Mouse (Mus musculus) midbrain, postnatal 0 days (tissue): ENCODE results near the gene Hebp1. TPM values are rescaled to one million over a fixed set of nuclear protein-coding genes. Genes with fewer than 3 reads are reported as not detected.

Experiments
- ATAC-seq: fragments of 200-750 bp; cut with Nextera tagmentation; 2 replicates; pipeline ENCODE4 v1.8.0; 2017; ENCODE audit warnings: moderate number of reproducible peaks, mild to moderate bottlenecking, moderate TSS enrichment, moderate library complexity; ENCODE audit not compliant: low FRiP score
- DNase-seq: peaks from one replicate; pipeline ENCODE4 v3.0.0-alpha.2; 2015; ENCODE audit warnings: low spot score
- H3K27ac ChIP-seq: fragments of 300-500 bp; sonication (generic); 2 replicates; pipeline ENCODE4 v1.5.1; 2014; ENCODE audit warnings: low read depth, mild to moderate bottlenecking, low read length, mixed read lengths
- H3K27me3 ChIP-seq: fragments of 300-500 bp; sonication (generic); 2 replicates; pipeline ENCODE4 v1.6.1; 2014; ENCODE audit warnings: low read length, control low read depth, mixed read lengths; ENCODE audit not compliant: insufficient read depth
- H3K36me3 ChIP-seq: fragments of 300-500 bp; sonication (generic); 2 replicates; pipeline ENCODE4 v1.6.1; 2014; ENCODE audit warnings: low read length, control low read depth, mixed read lengths; ENCODE audit not compliant: insufficient read depth
- H3K4me1 ChIP-seq: fragments of 300-500 bp; sonication (generic); 2 replicates; pipeline ENCODE4 v1.6.1; 2014; ENCODE audit warnings: mild to moderate bottlenecking, control low read depth, antibody characterized with exemption, low read length, mixed read lengths; ENCODE audit not compliant: insufficient read depth
- H3K4me2 ChIP-seq: fragments of 300-500 bp; sonication (generic); 2 replicates; pipeline ENCODE4 v1.6.1; 2014; ENCODE audit warnings: low read depth, mild to moderate bottlenecking, low read length, mixed read lengths; ENCODE audit not compliant: poor library complexity, severe bottlenecking
- H3K4me3 ChIP-seq: fragments of 300-500 bp; sonication (generic); 2 replicates; pipeline ENCODE4 v1.5.1; 2014; ENCODE audit warnings: low read depth, mild to moderate bottlenecking, low read length, moderate library complexity
- H3K9ac ChIP-seq: fragments of 300-500 bp; sonication (generic); replicated peaks from 2 replicates; pipeline ENCODE4 v1.6.1; 2014; ENCODE audit warnings: mild to moderate bottlenecking, low read length, moderate library complexity, mixed read lengths; ENCODE audit not compliant: poor library complexity, severe bottlenecking
- H3K9me3 ChIP-seq: fragments of 300-500 bp; sonication (generic); 2 replicates; pipeline ENCODE4 v1.6.1; 2016; ENCODE audit warnings: low read length, control low read depth
- CTCF ChIP-seq: IDR thresholded peaks from 2 replicates; pipeline ENCODE4 v1.5.1; 2016; ENCODE audit warnings: antibody characterized with exemption, mild to moderate bottlenecking
- WGBS: fragments of 180-500 bp; shearing (Covaris S2); extraction: QIAGEN DNeasy Blood & Tissue Kit; methylation state at CpG from one replicate; pipeline ENCODE4 v1.1.7; 2014; 5-methylcytosine and 5-hydroxymethylcytosine counted together
- polyA plus RNA-seq: library from polyadenylated mRNA; unstranded; fragments of >200 nt; fragmentation: Nextera tagmentation; extraction: Ambion mirVana; gene quantifications from 2 replicates; pipeline ENCODE4 v1.2.1, GENCODE M21; 2015
- total RNA-seq: library from RNA; depleted of rRNA; stranded (reverse); fragments of >200 nt; gene quantifications from 2 replicates; pipeline ENCODE4 v1.2.3, GENCODE M21; 2014

Hebp1 gene
- total and polyA plus RNA-seq, 2 experiments from 2014 or later: 8.7 to 8.9 TPM

DNA sequence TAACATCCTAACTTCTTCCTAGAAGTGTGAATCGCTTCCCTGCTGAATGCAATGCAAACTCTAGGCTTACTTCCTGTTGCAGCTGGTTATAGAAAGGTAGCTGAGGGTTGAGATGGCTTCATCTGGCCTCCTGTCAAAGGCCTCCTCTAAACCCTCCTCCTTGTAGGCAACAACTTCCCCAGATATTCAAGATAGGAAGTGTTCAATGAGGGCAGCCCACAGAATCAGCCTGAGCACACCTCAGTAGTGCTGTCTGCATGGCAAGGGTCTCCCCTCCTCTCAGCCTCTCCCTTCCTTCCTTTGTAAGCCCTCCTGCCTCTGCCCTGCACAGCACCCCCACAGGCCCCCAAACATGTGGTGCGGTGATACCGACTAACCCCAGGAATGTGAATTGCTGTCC, 37.9 kb upstream of the Hebp1 start:
- 97% methylated on average over 3 of the region's 3 CpGs for WGBS
- no peaks in the 10 kb centered on the region for H3K4me1 ChIP-seq
- no peaks in the 10 kb centered on the region for H3K9me3 ChIP-seq
- H3K36me3 ChIP-seq: peaks cover 39% of the 10 kb centered on the region
- H3K9ac ChIP-seq: no peak overlapping the region
- H3K27me3 ChIP-seq: no peaks in the 10 kb centered on the region
- no peak overlapping the region for H3K4me3 ChIP-seq
- no peak for ATAC-seq
- no peak for DNase-seq
- TF ChIP-seq CTCF: no peak
- no peak overlapping the region for H3K4me2 ChIP-seq
- H3K27ac ChIP-seq: no peak overlapping the region

GRCm38 (mm10) chr6:135232443-135233182, 34.8 kb upstream of the Hebp1 start:
- H3K27me3 ChIP-seq: no peaks in the 10 kb centered on the region
- no peak overlapping the region for H3K9ac ChIP-seq
- ATAC-seq (no peak), DNase-seq (no peak)
- TF ChIP-seq CTCF: no peak
- peaks cover 52% of the 10 kb centered on the region for H3K36me3 ChIP-seq
- H3K4me2 ChIP-seq: no peak overlapping the region
- H3K9me3 ChIP-seq: no peaks in the 10 kb centered on the region
- no peak overlapping the region for H3K27ac ChIP-seq
- H3K4me1 ChIP-seq: no peaks in the 10 kb centered on the region
- H3K4me3 ChIP-seq: no peak overlapping the region
- WGBS: 50% methylated on average over 12 of the region's 12 CpGs

DNA sequence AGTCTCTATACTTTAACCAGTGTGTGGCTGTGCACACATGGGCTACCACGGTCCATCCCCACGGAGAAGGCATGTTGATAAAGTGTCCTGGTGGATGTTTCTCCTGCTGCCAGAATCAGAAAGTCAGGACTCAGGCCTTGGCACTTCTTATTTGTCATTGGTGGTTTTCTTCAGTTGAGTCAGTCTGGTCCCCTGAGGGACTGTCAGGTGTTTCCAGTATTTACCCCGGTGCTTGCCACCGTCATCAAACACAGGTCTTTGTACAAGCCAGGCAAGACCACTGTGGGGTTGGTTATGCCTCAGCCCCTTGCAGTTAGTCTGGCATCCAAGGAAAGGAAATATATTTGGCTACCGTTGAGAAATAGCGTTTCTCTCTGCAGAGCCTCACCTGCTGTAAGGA, 32.8 kb upstream of the Hebp1 start:
- Histone ChIP-seq H3K9me3 (no peaks in the 10 kb centered on the region), H3K27ac (no peak overlapping the region), H3K4me1 (no peaks in the 10 kb centered on the region), H3K4me2 (no peak overlapping the region), H3K36me3 (peaks cover 50% of the 10 kb centered on the region), H3K4me3 (no peak overlapping the region), H3K9ac (no peak overlapping the region), H3K27me3 (no peaks in the 10 kb centered on the region)
- TF ChIP-seq CTCF: no peak
- 86% methylated on average over 6 of the region's 6 CpGs for WGBS
- DNase-seq (no peak), ATAC-seq (no peak)

DNA sequence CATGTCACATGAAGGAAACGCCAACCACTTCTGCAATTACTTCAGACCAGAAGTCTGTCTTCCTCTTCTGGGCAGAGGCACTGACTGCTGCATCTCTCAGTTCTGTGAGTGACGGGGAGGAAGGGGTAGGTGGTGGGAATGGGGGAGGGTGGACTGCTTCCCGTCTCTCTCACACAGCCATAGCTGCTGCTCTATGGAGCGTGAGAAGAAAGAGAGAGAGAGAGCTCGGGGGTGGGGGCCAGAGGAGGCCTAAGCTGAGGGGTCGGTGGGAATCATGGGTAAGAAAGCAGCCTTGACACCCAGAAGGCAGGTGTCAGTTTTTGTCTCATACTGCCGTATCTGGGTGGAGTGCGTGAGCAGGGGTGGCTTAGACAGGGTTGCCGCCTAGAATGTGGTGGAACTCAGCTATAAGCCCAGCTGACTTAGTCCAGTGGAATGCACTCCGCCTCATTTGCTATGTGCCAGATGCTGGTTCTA, 30.7 kb upstream of the Hebp1 start:
- peaks cover 38% of the 10 kb centered on the region for H3K36me3 ChIP-seq
- H3K4me3 ChIP-seq: no peak overlapping the region
- H3K4me2 ChIP-seq: no peak overlapping the region
- WGBS: 45% methylated on average over 10 of the region's 10 CpGs
- H3K4me1 ChIP-seq: peaks cover 5% of the 10 kb centered on the region; the same call in 1 of the 2 replicates
- no peaks in the 10 kb centered on the region for H3K9me3 ChIP-seq
- ATAC-seq (no peak), DNase-seq (no peak)
- TF ChIP-seq CTCF: no peak
- no peaks in the 10 kb centered on the region for H3K27me3 ChIP-seq
- H3K9ac ChIP-seq: no peak overlapping the region
- no peak overlapping the region for H3K27ac ChIP-seq

GRCm38 (mm10) chr6:135223786-135224416, 26.1 kb upstream of the Hebp1 start:
- DNase-seq (peak; percentile 80), ATAC-seq (peak; percentile 81)
- H3K27ac ChIP-seq: peak overlapping the region; percentile 67
- H3K27me3 ChIP-seq: no peaks in the 10 kb centered on the region
- H3K9ac ChIP-seq: no peak overlapping the region
- H3K4me2 ChIP-seq: no peak overlapping the region
- H3K4me1 ChIP-seq: peaks cover 5% of the 10 kb centered on the region; the same call in 1 of the 2 replicates
- H3K36me3 ChIP-seq: peaks cover 29% of the 10 kb centered on the region
- TF ChIP-seq CTCF: no peak
- no peaks in the 10 kb centered on the region for H3K9me3 ChIP-seq
- no peak overlapping the region for H3K4me3 ChIP-seq
- 43% methylated on average over 6 of the region's 6 CpGs for WGBS

DNA sequence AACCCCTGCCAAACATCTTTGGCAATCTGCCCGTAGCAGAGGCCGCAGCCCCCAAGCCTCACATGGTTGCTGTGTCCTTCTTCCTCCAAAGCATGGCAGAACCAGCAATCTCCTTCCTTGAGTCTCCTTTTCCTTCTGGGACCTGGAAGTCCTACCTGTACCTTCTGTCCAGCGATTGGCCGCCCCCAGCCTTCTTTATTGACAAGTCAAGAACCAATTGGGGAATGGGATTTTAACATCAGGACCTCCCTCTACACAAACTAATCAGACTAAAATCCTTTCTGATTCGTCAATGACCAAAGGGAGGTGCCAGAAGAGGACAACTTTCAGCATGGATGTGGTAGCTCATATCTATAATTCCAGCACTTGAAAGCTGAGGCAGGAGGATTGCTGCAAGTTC, 22.1 kb upstream of the Hebp1 start:
- DNase-seq: no peak
- peaks cover 5% of the 10 kb centered on the region; the same call in 1 of the 2 replicates for H3K4me1 ChIP-seq
- no peaks in the 10 kb centered on the region for H3K27me3 ChIP-seq
- H3K4me3 ChIP-seq: no peak overlapping the region
- 79% methylated on average over 5 of the region's 5 CpGs for WGBS
- no peaks in the 10 kb centered on the region for H3K9me3 ChIP-seq
- H3K36me3 ChIP-seq: peaks cover 29% of the 10 kb centered on the region
- ATAC-seq: no peak
- H3K4me2 ChIP-seq: no peak overlapping the region
- no peak overlapping the region for H3K9ac ChIP-seq
- no peak overlapping the region for H3K27ac ChIP-seq
- TF ChIP-seq CTCF: no peak
